Mouse (Mus musculus) inflammation-experienced regulatory T-cells, adult 6 months (primary cell): ENCODE measurements around the gene Zfpm1. TPM values are rescaled to one million over a fixed set of nuclear protein-coding genes. Genes with fewer than 3 reads are reported as not detected.

Source experiments
- ATAC-seq: one replicate; pipeline ENCODE4 v1.8.0; 2017
- polyA plus RNA-seq, 3 experiments: library from polyadenylated mRNA; unstranded; fragments of 100-300 nt; shearing (Covaris generic); gene quantifications; one replicate each; pipeline ENCODE4 v1.2.1; 2017

The Zfpm1 gene
- 1 to 10 TPM in 2 of 3 experiments, under 1 TPM in 1; 0.65 to 2.6 (median 1.3) TPM for polyA plus RNA-seq

GRCm38 (mm10) chr8:122282035-122282358 lies at the start of gene Zfpm1:
Zfpm1 (plus strand) TSS chr8:122282141.
- ATAC-seq: no peak

- ATAC-seq: no peak
These were observed 47.9 kb upstream of the Zfpm1 start for GRCm38 (mm10) chr8:122234055-122234454.

GRCm38 (mm10) chr8:122236521-122236920 lies 45.4 kb upstream of the Zfpm1 start:
- ATAC-seq: no peak

GRCm38 (mm10) chr8:122238225-122238624 lies 43.7 kb upstream of the Zfpm1 start:
- no peak for ATAC-seq

- ATAC-seq: no peak
These were observed 43.2 kb upstream of the Zfpm1 start for GRCm38 (mm10) chr8:122238731-122239130.

- ATAC-seq: no peak
These were observed 41.5 kb upstream of the Zfpm1 start for GRCm38 (mm10) chr8:122240241-122241026.

- no peak for ATAC-seq
These were observed 38.6 kb upstream of the Zfpm1 start for GRCm38 (mm10) chr8:122243310-122243709.

GRCm38 (mm10) chr8:122245161-122245560 lies 36.8 kb upstream of the Zfpm1 start:
- no peak for ATAC-seq

GRCm38 (mm10) chr8:122246257-122247211 lies 35.4 kb upstream of the Zfpm1 start:
- ATAC-seq: no peak

- ATAC-seq: no peak
These were observed 30.2 kb upstream of the Zfpm1 start for GRCm38 (mm10) chr8:122251739-122252138.

- no peak for ATAC-seq
These were observed 29.6 kb upstream of the Zfpm1 start for GRCm38 (mm10) chr8:122252366-122252765.

GRCm38 (mm10) chr8:122259351-122259750 lies 22.6 kb upstream of the Zfpm1 start:
- no peak for ATAC-seq

GRCm38 (mm10) chr8:122260755-122261154 lies 21.2 kb upstream of the Zfpm1 start:
- no peak for ATAC-seq

- ATAC-seq: no peak
These were observed 19.1 kb upstream of the Zfpm1 start for GRCm38 (mm10) chr8:122262835-122263234.

- ATAC-seq: no peak
These were observed 17.7 kb upstream of the Zfpm1 start for GRCm38 (mm10) chr8:122264243-122264642.

GRCm38 (mm10) chr8:122265522-122265921 lies 16.4 kb upstream of the Zfpm1 start:
- ATAC-seq: no peak

- ATAC-seq: no peak
These were observed 15.1 kb upstream of the Zfpm1 start for GRCm38 (mm10) chr8:122266867-122267266.

- ATAC-seq: no peak
These were observed 13.1 kb upstream of the Zfpm1 start for GRCm38 (mm10) chr8:122268861-122269260.

- peak; percentile 53 for ATAC-seq
These were observed 12.5 kb upstream of the Zfpm1 start for GRCm38 (mm10) chr8:122269404-122269803.

GRCm38 (mm10) chr8:122270555-122270954 lies 11.4 kb upstream of the Zfpm1 start:
- no peak for ATAC-seq

- peak; percentile 84 for ATAC-seq
These were observed 8.8 kb upstream of the Zfpm1 start for GRCm38 (mm10) chr8:122273152-122273551.

- ATAC-seq: no peak
These were observed 8.1 kb upstream of the Zfpm1 start for GRCm38 (mm10) chr8:122273826-122274225.

GRCm38 (mm10) chr8:122274651-122275391 lies 7.1 kb upstream of the Zfpm1 start:
- no peak for ATAC-seq
